Mouse (Mus musculus): Measurements from ENCODE around the gene Reps2. TPM values are rescaled to one million over a fixed set of nuclear protein-coding genes. Genes with fewer than 3 reads are reported as not detected.

Gene Reps2
- polyA plus RNA-seq, 2 experiments = 2.5 to 3.2 TPM

- no peak for TF ChIP-seq POLR2A (IDR thresholded peaks at IDR 0.05; ENCODE audit: borderline replicate concordance, extremely low read depth, insufficient read depth, insufficient read length)
- Histone ChIP-seq H3K9ac (ENCODE audit: low read depth, low read length, severe bottlenecking) (no peak overlapping the region), H3K27ac (replicated peaks; ENCODE audit: low read depth, low read length) (no peak overlapping the region), H3K4me1 (ENCODE audit: control insufficient read depth, insufficient read depth, low read length) (no peaks in the 10 kb centered on the region), H3K27me3 (ENCODE audit: control insufficient read depth, insufficient read depth, low read length) (no peaks in the 10 kb centered on the region), H3K4me2 (replicated peaks; ENCODE audit: low read depth, low read length, severe bottlenecking) (no peak overlapping the region), H3K36me3 (ENCODE audit: control insufficient read depth, insufficient read depth, low read length) (no peaks in the 10 kb centered on the region), H3K9me3 (ENCODE audit: control insufficient read depth, low read length) (no peaks in the 10 kb centered on the region), H3K4me3 (replicated peaks; ENCODE audit: low read length) (no peak overlapping the region)
- 79% methylated on average over 3 of the region's 3 CpGs for WGBS
- no peak for ATAC-seq (ENCODE audit: low FRiP score, low read depth)
- DNase-seq (ENCODE audit: low spot score) = no peak
Observed at GRCm38 (mm10) chrX:162419431-162419830, 224.0 kb downstream of the Reps2 start.

- Histone ChIP-seq H3K4me1 (ENCODE audit: control insufficient read depth, insufficient read depth, low read length) (no peaks in the 10 kb centered on the region), H3K27ac (replicated peaks; ENCODE audit: low read depth, low read length) (no peak overlapping the region), H3K9me3 (ENCODE audit: control insufficient read depth, low read length) (no peaks in the 10 kb centered on the region), H3K27me3 (ENCODE audit: control insufficient read depth, insufficient read depth, low read length) (no peaks in the 10 kb centered on the region), H3K4me3 (replicated peaks; ENCODE audit: low read length) (no peak overlapping the region), H3K9ac (ENCODE audit: low read depth, low read length, severe bottlenecking) (no peak overlapping the region), H3K4me2 (replicated peaks; ENCODE audit: low read depth, low read length, severe bottlenecking) (no peak overlapping the region), H3K36me3 (ENCODE audit: control insufficient read depth, insufficient read depth, low read length) (no peaks in the 10 kb centered on the region)
- WGBS = 81% methylated on average over 2 of the region's 2 CpGs
- no peak for TF ChIP-seq POLR2A (IDR thresholded peaks at IDR 0.05; ENCODE audit: borderline replicate concordance, extremely low read depth, insufficient read depth, insufficient read length)
- DNase-seq (ENCODE audit: low spot score) (no peak), ATAC-seq (ENCODE audit: low FRiP score, low read depth) (no peak)
Observed at GRCm38 (mm10) chrX:162413124-162413523, 230.3 kb downstream of the Reps2 start.

- no peak for TF ChIP-seq POLR2A (IDR thresholded peaks at IDR 0.05; ENCODE audit: borderline replicate concordance, extremely low read depth, insufficient read depth, insufficient read length)
- no peaks in the 10 kb centered on the region for H3K36me3 ChIP-seq (ENCODE audit: control insufficient read depth, insufficient read depth, low read length)
- ATAC-seq (ENCODE audit: low FRiP score, low read depth) = no peak
- no peak overlapping the region for H3K9ac ChIP-seq (ENCODE audit: low read depth, low read length, severe bottlenecking)
- H3K27me3 ChIP-seq (ENCODE audit: control insufficient read depth, insufficient read depth, low read length) = no peaks in the 10 kb centered on the region
- H3K27ac ChIP-seq (replicated peaks; ENCODE audit: low read depth, low read length) = no peak overlapping the region
- H3K4me2 ChIP-seq (replicated peaks; ENCODE audit: low read depth, low read length, severe bottlenecking) = no peak overlapping the region
- WGBS = 82% methylated on average over 4 of the region's 4 CpGs
- DNase-seq (ENCODE audit: low spot score) = no peak
- H3K4me3 ChIP-seq (replicated peaks; ENCODE audit: low read length) = no peak overlapping the region
- no peaks in the 10 kb centered on the region for H3K9me3 ChIP-seq (ENCODE audit: control insufficient read depth, low read length)
- no peaks in the 10 kb centered on the region for H3K4me1 ChIP-seq (ENCODE audit: control insufficient read depth, insufficient read depth, low read length)
Observed at GRCm38 (mm10) chrX:162407291-162407690, 236.2 kb downstream of the Reps2 start.

GRCm38 (mm10) chrX:162402487-162402886 is 241.0 kb downstream of the Reps2 start:
- WGBS = 41% methylated on average over 3 of the region's 3 CpGs
- no peak for TF ChIP-seq POLR2A (IDR thresholded peaks at IDR 0.05; ENCODE audit: borderline replicate concordance, extremely low read depth, insufficient read depth, insufficient read length)
- H3K27ac ChIP-seq (replicated peaks; ENCODE audit: low read depth, low read length) = no peak overlapping the region
- no peak overlapping the region for H3K9ac ChIP-seq (ENCODE audit: low read depth, low read length, severe bottlenecking)
- H3K4me2 ChIP-seq (replicated peaks; ENCODE audit: low read depth, low read length, severe bottlenecking) = no peak overlapping the region
- H3K9me3 ChIP-seq (ENCODE audit: control insufficient read depth, low read length) = no peaks in the 10 kb centered on the region
- H3K4me3 ChIP-seq (replicated peaks; ENCODE audit: low read length) = no peak overlapping the region
- ATAC-seq (ENCODE audit: low FRiP score, low read depth) (no peak), DNase-seq (ENCODE audit: low spot score) (no peak)
- no peaks in the 10 kb centered on the region for H3K4me1 ChIP-seq (ENCODE audit: control insufficient read depth, insufficient read depth, low read length)
- H3K36me3 ChIP-seq (ENCODE audit: control insufficient read depth, insufficient read depth, low read length) = no peaks in the 10 kb centered on the region
- H3K27me3 ChIP-seq (ENCODE audit: control insufficient read depth, insufficient read depth, low read length) = no peaks in the 10 kb centered on the region

- Histone ChIP-seq H3K9ac (ENCODE audit: low read depth, low read length, severe bottlenecking) (no peak overlapping the region), H3K4me2 (replicated peaks; ENCODE audit: low read depth, low read length, severe bottlenecking) (no peak overlapping the region), H3K36me3 (ENCODE audit: control insufficient read depth, insufficient read depth, low read length) (no peaks in the 10 kb centered on the region), H3K27me3 (ENCODE audit: control insufficient read depth, insufficient read depth, low read length) (no peaks in the 10 kb centered on the region), H3K4me3 (replicated peaks; ENCODE audit: low read length) (no peak overlapping the region), H3K27ac (replicated peaks; ENCODE audit: low read depth, low read length) (no peak overlapping the region), H3K4me1 (ENCODE audit: control insufficient read depth, insufficient read depth, low read length) (no peaks in the 10 kb centered on the region), H3K9me3 (ENCODE audit: control insufficient read depth, low read length) (no peaks in the 10 kb centered on the region)
- no peak for ATAC-seq (ENCODE audit: low FRiP score, low read depth)
- DNase-seq (ENCODE audit: low spot score) = no peak
- no peak for TF ChIP-seq POLR2A (IDR thresholded peaks at IDR 0.05; ENCODE audit: borderline replicate concordance, extremely low read depth, insufficient read depth, insufficient read length)
- WGBS = 81% methylated on average over 1 of the region's 1 CpGs
Observed at GRCm38 (mm10) chrX:162380730-162381129, 262.7 kb downstream of the Reps2 start.

- no peak for TF ChIP-seq POLR2A (IDR thresholded peaks at IDR 0.05; ENCODE audit: borderline replicate concordance, extremely low read depth, insufficient read depth, insufficient read length)
- no peaks in the 10 kb centered on the region for H3K36me3 ChIP-seq (ENCODE audit: control insufficient read depth, insufficient read depth, low read length)
Observed at GRCm38 (mm10) chrX:162363206-162363605, 280.2 kb downstream of the Reps2 start.

More at GRCm38 (mm10) chrX:162363206-162363605, 280.2 kb downstream of the Reps2 start:
- Histone ChIP-seq H3K9me3 (ENCODE audit: control insufficient read depth, low read length) (no peaks in the 10 kb centered on the region), H3K27me3 (ENCODE audit: control insufficient read depth, insufficient read depth, low read length) (no peaks in the 10 kb centered on the region), H3K9ac (ENCODE audit: low read depth, low read length, severe bottlenecking) (no peak overlapping the region), H3K4me1 (ENCODE audit: control insufficient read depth, insufficient read depth, low read length) (no peaks in the 10 kb centered on the region), H3K4me2 (replicated peaks; ENCODE audit: low read depth, low read length, severe bottlenecking) (no peak overlapping the region), H3K4me3 (replicated peaks; ENCODE audit: low read length) (no peak overlapping the region), H3K27ac (replicated peaks; ENCODE audit: low read depth, low read length) (no peak overlapping the region)
- WGBS = 59% methylated on average over 2 of the region's 2 CpGs
- ATAC-seq (ENCODE audit: low FRiP score, low read depth) (no peak), DNase-seq (ENCODE audit: low spot score) (no peak)

Other genes with a start within 250 kb of the Reps2 start
- 220 and 266 TPM in 2 replicates for gene Rbbp7, start 116.8 kb upstream of the Reps2 start, polyA plus RNA-seq (2012; rRNA removed)
- gene Rbbp7, start 116.8 kb upstream of the Reps2 start, polyA plus RNA-seq (2014; fragmentation: Nextera tagmentation; extraction: Ambion mirVana) = 433 and 459 TPM in 2 replicates
- 12.4 and 12.8 TPM in 2 replicates for gene Txlng, start 185.8 kb upstream of the Reps2 start, polyA plus RNA-seq (2012; rRNA removed)
- gene Txlng, start 185.8 kb upstream of the Reps2 start, polyA plus RNA-seq (2014; fragmentation: Nextera tagmentation; extraction: Ambion mirVana) = 11.9 and 13.1 TPM in 2 replicates
- 29.1 and 39.6 TPM in 2 replicates for gene Syap1, start 244.8 kb upstream of the Reps2 start, polyA plus RNA-seq (2012; rRNA removed)
- gene Syap1, start 244.8 kb upstream of the Reps2 start, polyA plus RNA-seq (2014; fragmentation: Nextera tagmentation; extraction: Ambion mirVana) = 49.8 and 52.6 TPM in 2 replicates

All from limb, embryonic 14.5 days (tissue).